Mouse (Mus musculus): ENCODE measurements at regions not wholly inside any gene's neighbourhood (a gene's known extent, or its start where the extent isn't known, plus 50 kb on each side); places are given as distances from the start of the nearest gene placed in this dataset.

DNA sequence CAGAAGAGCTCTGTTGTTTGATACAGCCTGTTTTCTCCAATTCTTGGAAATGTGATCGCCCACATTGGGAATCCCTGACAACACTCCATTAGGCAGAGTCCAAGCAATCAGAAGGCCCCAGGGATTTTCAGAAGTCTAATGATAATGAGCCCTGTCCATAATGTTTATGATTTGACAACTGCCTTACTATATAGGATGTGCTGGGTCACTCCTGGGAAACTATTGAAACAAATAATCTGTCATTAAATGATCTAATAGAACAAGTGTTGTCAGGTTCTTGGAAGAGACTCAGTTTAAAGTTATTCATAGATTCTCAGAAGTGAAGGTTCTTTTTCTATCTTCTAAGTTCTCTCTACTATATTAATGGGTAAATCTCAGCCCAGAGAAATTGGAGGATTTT is 395.9 kb downstream of the Tns1 start:
- no peak for DNase-seq (ENCODE audit: low spot score in 2 of 2)

DNA sequence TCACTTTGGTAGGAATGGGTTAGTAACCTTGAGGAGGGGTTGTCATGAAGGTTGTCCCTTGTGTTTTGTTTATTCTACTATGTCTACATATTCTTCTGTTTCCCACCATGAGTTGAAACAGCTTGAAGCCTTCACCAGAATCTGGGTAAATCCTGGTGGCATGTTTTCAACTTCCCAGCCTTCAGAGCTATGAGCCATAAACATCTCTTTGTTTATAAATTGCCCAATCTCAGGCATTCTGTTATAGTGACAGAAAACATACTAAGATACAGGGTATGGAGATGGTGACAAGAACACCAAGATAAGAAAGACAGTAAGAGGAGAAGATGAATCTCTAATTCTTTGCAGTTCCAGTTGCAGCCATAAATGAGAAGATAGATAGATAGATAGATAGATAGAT is 396.5 kb downstream of the Tns1 start:
- DNase-seq (ENCODE audit: low spot score in 2 of 2) = no peak

DNA sequence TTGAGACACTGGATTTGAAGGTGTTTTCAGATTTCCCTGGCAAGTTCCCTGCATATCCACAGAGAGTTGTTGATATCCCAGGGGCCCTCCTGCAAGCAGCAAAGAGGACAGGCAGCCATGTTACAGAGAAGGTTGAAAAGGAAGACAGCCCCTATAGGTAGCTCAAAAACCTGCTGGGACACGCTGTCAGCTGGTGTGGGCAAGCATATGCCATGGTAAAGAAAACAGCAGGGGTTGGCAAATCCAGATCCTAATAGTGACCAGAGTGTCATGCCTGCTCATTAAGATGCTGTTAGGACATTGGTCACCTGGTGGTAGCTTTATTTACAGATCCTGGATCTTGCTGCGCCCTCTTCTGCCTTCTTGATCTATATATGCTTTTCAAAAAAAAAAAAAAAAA is 397.6 kb downstream of the Tns1 start:
- DNase-seq (ENCODE audit: low spot score in 2 of 2) = no peak

DNA sequence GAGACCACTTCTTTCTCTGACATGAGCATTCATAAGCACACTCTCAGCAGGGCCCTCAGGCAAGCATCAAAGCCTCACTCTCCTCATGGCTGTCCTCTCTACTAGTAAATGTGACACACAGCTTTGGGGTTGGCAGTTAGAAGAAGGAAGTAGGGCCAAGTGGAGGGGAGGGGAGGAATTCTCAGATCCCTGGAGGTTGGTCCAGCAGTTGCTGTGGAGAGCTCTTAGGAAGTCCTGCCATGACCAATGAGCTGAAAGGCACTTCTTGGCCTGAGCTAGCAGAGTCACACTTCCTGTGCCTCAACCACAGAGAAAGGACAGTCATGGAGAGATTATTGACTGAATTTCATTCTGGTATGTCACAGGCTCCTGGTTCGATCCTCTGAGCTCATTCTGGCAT is 398.8 kb downstream of the Tns1 start:
- DNase-seq (ENCODE audit: low spot score in 2 of 2) = no peak

DNA sequence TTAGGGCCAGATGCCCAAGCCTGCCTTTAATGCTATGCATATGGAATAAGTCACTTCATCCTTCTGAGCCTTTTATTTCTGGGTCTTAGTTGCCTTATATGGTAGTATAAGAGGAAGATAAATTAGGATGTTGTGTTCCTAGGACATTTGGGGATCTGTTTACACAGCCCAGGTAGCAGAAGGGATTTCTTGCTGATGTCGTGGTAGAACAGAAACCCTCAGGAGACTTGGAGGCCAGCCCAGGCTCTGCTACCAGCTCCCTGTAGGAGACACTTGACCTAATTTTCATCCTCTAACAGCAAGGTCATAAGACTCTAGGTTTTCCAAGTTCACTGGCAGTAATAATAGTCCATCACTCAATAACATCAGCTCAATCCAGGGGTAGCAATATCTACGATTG is 399.7 kb downstream of the Tns1 start:
- no peak for DNase-seq (ENCODE audit: low spot score in 2 of 2)

DNA sequence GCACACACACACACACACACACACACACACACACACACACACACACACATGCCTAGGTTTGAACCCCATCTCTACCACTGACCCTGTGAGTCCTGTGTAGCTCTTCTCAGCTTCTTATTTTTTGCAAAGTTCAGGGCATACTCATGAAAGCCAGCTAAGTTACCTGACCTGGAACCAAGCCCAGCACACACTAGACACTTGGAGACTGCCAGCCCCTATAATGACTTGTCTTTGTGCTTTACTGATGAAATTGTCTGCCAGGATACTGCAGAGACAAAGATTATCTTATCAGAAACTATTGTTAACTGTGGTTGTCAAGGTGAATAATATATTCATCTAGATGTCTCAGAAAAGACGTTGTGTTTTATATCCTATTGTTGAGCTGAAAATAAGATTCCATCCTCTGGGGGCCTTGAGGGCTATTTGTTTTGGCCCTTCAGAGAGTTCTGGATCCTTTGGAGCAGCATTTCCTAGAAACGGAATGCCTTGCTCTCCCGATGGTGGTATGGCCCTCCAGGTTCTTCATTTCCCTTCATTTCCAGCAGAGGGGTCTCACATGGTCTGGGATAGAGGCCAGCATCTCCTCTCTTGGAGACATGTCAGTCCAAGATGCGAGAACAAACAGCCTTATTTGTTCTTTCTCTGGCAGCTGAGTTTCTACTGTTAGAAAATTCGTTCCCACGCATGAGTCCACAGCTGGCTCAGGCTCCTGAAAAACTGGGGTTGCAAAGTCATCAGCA is 402.6 kb downstream of the Tns1 start:
- DNase-seq (ENCODE audit: low spot score in 2 of 2) = no peak

DNA sequence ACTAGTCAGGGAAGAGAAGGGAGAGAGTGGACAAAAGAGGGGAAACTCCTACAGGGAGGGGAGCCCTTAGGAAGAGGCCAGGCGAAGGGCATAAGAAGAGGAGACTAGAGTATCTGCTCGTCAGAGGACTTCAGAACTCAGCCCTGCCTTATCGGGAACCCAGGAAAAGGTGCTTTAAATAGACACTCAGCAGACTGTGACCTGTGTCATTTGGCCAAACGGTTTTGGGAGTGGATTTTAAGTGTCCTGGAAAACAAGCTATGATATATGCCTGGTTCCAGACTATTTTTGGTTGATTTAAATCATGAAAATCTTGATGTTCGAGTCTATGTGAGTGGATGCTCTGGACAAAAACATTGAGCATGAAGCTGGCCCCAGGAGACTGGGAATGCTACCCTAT is 405.8 kb downstream of the Tns1 start:
- DNase-seq (ENCODE audit: low spot score in 2 of 2) = no peak

DNA sequence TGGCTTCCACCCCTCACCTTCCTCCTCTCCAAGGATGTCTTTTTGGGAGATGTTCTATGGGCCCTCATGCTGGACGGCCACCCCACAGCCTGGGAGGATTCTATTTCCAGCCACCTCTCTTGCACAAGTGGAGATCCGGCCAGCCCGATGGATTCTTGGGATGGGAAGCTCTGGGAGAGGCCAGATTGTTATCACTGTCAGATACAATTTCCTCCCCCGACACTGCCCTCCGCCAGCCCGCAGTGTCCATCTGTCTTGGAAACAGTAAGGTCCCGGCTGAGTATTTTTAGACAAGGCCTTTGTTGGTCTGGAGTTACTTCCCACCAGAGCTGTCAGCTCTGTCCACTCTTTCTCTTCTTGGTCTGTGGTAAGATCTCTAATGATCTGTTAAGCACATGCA is 406.8 kb downstream of the Tns1 start:
- no peak for DNase-seq (ENCODE audit: low spot score in 2 of 2)

DNA sequence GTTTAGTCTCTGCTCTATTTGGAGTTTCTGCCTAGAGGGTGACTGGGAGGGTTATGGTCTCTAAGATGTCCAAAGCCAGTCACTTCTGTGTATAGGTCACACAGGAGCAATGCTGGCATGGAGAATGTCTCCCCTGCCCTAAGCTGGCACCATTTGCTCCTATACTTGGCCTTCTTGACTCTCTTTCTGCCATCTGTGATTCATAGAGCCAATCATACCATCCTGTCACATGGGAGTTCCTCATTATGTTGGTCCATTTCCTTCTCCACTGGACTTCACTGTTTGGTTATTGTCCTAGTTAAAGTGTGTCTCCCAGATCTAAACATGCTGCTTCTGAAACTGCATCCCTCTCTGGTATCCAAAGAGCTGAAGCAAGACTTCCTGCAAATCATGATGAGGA is 407.3 kb downstream of the Tns1 start:
- no peak for DNase-seq (ENCODE audit: low spot score in 2 of 2)

DNA sequence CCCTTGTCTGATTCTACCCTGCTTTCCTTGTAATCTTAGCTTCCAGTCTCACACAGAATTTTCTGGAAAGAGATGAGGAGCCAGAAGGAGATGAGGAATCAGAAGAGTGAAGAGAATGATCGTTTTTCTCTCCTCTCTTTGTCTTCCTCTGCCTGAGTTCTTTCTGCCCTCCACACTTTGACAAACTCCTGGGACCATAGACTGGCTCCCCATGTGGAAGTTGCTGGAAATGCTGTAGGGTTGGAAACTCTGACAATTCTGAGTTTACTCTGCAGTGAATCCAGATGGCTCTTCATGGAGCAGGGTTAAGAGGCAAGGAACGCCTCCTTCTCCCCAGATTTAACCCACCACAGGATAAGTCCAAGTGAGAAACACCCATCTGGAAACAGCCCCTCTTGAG is 408.7 kb downstream of the Tns1 start:
- DNase-seq (ENCODE audit: low spot score in 2 of 2) = no peak

DNA sequence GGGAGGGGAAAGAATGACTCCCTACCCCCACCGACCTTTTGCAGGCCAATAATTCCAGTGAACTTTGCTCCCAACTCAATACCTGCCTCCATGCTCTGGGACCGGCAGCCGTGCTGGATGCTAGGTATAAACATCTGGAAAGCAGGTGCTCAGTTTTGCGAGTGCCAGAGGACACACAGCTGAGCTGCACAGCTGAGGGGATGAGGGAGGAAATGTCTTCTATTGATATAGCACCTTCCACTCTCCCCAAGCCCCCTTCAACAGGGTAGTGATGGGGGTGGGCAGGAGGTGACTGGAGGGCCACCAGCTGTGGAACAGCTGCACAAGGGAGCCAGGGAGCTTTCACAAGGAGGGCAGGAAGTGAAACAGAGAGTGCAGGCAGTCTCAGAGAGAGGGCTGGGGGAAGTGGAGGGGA is 421.8 kb downstream of the Tns1 start:
- DNase-seq (ENCODE audit: low spot score in 2 of 2) = no peak

DNA sequence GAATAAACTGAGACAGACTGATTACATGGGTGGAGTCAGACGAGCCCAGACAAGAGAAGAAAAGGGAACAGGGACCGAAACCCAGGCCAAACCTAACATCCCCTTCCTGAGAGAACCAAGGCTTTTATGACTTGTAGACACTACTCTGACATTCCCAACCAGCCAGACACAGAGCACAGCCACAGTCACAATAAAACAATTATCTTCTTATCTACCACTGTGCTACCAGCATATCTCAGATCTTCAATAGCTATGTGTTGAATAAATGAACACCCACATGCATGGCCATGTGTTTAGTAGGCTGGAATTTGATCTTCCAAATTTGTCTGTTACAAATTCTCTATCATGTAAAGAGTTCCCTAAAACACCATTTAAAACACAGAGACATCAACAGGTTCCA is 430.7 kb downstream of the Tns1 start:
- DNase-seq (ENCODE audit: low spot score in 2 of 2) = no peak

DNA sequence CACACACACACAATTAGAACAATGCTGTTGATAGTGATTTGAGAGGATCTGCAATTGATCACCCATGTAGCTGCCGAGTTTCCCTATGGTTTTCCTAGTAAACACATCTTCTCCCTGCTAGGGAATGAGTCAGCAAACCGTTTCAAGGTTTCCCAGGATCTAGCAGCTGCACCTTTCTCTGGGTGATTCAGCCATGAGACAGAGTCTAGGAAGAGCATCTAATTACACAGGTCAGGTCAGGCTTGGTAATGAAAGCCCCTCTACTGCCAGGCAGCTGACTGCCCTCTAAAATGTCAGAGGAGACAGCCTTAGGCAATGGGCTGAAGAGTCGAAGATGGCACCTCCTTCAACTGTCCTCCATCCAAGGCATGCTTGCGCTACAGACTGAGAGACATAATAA is 438.5 kb downstream of the Tns1 start:
- no peak for DNase-seq (ENCODE audit: low spot score in 2 of 2)

DNA sequence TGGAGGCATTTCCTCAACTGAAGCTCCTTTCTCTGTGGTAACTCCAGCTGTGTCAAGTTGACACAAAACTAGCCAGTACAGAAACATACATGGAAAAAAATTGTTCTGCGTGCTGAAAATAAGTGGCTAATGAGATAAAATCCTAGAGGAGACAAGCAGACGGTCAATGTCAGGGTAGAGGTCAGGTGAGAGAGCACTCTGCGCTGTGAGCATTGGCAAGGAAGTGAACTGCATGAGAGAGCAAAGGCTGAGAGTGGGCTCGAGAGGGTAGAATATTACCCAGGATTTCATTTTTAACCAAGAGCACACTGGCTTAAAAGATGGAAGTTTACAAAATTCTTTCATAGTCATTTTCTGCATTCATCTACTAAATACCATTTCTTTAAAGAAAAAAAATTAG is 439.2 kb downstream of the Tns1 start:
- no peak for DNase-seq (ENCODE audit: low spot score in 2 of 2)

DNA sequence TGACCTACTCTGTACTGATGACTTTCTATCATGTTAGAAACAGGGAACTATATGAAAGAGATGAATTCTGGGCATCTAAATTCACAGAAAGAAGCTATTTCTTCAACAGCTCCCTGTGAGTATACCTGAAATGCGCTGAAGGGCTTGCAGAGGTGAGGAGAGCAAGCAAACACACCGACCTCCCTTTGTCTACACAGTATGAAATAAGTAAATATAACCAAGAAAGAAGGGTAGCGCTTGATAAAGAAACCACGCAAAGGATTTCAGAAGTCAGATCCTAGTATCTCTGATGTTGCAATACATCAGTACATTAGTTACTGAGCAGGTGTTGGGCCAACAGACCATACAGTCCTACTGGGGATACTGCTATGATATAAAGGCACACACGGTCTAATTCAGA is 440.1 kb downstream of the Tns1 start:
- no peak for DNase-seq (ENCODE audit: low spot score in 2 of 2)

DNA sequence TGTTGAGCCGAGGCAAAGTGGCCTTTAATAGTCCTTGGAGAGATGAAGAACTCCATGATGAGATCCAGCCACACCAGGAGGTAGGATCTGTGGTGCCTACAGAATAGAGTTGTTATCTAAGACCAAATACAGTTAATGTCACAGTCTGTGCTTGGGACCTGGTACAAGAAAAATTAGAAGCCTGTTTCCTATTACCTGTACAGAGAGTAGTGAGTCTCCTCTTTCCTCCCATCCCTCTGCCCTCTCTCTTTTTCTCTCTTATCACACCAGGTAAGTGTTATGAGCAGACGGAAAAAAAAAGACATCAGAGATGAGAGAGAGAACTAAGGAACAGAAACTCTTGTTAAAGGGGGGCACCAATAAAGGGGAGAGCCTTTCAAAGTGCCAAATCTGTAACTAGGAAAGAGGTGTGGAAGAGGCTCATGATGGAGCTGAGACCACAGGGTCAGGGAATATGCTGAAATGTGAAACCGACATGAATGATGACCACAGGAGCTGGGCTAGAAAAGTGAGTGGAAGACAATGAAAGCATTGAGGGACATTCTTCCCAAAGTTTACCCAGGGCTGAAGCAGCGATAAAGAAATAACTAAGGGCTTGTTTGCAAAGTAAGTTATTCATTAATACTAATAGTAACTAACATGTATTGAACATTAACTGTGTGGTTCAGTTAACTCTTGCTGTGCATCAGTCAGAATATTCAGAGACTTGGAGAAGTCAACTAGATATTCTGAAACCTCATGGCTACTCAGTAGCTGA is 440.9 kb downstream of the Tns1 start:
- DNase-seq (ENCODE audit: low spot score in 2 of 2) = no peak

DNA sequence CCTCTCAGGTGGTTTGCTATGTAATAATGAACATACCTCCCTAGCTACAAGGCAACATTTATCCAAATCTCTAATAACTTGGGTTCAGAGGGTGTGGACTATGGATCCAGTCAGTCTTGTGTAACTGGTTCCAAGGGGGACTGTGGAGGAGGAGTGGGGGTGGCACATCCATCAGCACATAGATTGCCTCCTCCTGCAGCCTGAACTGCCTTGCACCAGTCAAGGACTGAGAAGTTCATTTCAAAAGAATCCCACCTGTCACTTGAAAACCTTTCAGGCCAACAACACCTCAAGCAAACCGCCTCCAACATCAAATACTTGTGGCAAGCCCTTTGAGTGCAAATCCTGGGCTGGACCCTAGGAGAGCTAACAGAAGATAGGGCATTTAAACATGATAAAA is 442.6 kb downstream of the Tns1 start:
- DNase-seq (ENCODE audit: low spot score in 2 of 2) = no peak

DNA sequence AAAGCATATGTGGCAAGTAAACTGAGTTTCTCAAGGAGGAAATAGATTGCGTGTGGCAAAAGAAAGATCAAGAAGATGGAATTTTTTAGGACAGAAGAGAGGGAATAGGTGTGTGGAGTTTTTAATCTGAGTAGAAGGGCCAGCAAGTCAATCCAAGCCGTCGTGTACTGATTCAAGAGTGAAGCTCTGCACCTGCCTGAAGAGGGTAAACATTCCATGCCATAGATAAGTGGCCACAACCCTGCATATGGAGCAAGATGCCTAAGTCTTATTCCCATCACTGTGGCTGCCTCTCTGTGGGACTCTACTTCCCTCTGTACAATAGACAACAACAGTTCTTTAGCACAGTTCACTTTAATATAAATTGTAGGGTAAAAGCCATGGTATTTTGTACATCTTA is 443.4 kb downstream of the Tns1 start:
- DNase-seq (ENCODE audit: low spot score in 2 of 2) = no peak

DNA sequence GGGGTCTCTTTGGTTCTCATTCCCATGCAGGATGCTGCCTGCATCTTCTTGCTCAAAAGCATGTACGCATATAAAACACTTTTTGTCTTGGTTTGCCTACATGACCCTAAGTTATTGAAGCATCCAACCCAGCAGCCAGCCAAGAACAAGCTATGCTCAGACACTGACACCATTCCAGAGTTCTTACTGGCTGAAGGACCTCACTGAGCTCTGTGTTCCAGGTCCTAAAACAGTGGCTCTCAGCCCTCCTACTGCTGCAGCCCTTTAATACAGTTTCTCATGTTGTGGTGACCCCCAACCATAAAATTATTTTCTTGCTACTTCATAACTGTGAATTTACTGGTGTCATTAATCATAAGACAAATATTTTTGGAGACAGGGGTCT is 450.4 kb downstream of the Tns1 start:
- DNase-seq (ENCODE audit: low spot score in 2 of 2) = no peak

DNA sequence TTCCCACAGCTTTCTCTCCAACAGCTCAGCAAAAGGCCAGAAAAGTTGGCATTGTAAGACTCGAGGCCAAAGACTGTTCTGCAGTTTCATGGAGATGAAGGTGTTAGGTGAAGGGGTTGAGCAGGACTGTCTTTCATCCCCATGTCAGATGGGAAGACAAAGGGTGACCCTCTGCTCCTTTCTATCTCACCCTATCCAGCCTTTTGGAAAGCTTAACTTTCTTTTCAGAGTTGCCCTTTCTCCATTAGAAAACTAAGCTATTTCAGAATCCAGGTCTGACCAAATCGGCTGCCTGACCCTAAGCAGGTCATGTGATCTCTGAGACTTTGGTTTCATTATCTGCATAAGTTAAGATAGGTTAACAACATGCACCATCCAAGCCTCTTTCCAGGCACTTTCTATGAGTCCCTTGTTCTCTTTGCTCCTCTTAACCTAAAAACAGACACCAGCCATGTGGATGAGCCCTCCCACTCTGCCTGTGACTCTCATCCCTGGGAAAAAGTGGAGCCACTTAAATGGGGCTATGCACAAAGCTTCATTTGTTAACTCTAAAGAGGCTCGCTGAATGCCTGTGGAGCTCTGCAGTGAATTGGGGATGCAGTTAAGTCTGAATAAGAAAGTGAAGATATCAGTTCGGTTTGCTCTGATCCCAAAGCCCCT is 450.9 kb downstream of the Tns1 start:
- DNase-seq (ENCODE audit: low spot score in 2 of 2) = no peak

DNA sequence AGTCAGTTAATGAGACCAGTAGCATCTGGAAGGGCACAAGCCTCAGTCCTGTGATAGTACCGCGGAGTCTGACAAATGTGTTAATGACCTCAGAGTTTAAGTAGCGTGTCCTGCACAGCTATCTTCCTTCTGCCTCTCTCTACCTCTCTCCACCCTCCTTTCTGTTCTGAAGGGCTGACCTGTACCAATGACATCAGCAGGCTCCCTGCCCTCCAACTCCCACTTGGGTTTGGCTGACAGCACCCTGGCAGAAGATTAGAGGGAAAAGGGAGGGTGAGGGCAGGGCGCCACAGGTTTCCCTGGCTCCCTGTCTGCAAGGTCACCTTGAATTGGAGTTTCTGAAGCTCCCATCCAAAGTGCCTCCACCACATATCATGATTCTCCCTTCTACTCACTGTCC is 452.0 kb downstream of the Tns1 start:
- peak in 1 of 2 experiments; percentile 12 for DNase-seq (ENCODE audit: low spot score in 2 of 2)

DNA sequence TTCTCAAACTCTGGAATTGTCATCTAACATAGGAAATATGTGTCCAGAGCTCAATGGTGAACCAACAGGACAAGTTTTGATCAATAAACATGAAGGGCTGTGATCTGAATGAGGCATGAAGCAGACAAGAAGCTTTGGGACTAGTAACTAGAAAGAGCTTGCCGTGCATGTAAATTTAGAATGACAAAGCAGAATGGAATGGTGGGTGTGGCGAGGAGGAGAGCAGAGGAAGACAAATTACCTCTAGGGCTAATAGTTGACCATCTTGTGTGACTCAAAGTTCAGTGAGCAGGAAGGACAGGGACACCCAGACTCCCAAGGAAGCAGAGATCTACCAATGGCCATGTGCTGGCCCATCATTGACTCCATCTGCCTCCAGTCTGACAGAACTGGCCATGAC is 455.6 kb downstream of the Tns1 start:
- no peak for DNase-seq (ENCODE audit: low spot score in 2 of 2)

DNA sequence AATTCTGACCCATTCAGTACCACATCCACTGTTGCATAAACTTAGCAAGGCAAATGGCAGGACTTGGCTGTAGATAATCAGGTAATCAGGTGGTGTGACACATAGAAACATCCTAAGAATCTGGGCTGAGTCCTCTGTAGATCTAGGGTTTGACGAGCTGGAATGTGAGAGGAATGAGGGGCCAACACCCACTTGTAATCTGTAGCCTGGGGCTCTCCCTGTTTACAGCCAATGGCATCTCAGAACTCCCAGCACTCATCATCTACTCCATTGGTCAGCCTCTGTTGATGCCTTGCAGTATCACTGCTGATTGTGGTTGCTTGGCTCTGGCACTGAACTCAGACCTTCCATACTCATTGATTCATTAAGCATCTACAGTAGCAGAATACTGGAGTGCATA is 460.7 kb downstream of the Tns1 start:
- DNase-seq (ENCODE audit: low spot score in 2 of 2) = no peak

Measured in gastrocnemius, adult 8-10 months (tissue).